Mouse (Mus musculus): ENCODE measurements around the gene Car1.
"Not testable (repeated sequence)": the region's sequence is repeated elsewhere in the genome, so short reads cannot be mapped to it uniquely, and the experiment has no call there.

DNA sequence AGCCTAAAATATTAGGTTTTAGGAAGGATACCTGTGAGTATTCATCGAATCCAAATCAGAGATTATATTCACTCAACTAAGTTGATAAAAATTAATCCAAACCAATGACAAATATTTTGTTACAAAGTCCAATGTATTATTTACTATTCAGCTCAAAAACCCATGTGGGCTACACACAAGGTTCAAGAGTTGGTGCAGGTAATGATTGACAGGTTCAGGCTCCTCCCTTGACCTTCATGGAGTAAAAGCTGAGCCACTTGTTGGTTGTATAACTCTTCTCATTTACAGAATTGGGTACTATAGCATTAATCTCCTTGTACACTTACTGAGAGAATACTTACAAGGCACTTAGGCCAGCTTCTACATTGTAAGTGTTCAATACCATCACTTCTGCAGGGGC lies 80.7 kb downstream of the Car1 start:
- not testable (repeated sequence) for TF ChIP-seq POLR2A (IDR thresholded peaks at IDR 0.05; ENCODE audit: insufficient read length, low read depth); E2F4 (IDR thresholded peaks at IDR 0.05; ENCODE audit: insufficient read depth)
